Mouse (Mus musculus) C2C12 (cell line): ENCODE measurements around the gene Dda1.

Experiments
- CEBPB ChIP-seq: IDR thresholded peaks from one replicate; pipeline ENCODE4 v1.6.1; 2011; ENCODE audit warnings: low read depth, mild to moderate bottlenecking, control low read depth, moderate library complexity
- CTCF ChIP-seq: IDR thresholded peaks from one replicate; pipeline ENCODE4 v1.5.1; 2011; ENCODE audit not compliant: control insufficient read depth, insufficient read depth, insufficient read length
- USF1 ChIP-seq: IDR thresholded peaks from one replicate; pipeline ENCODE4 v1.6.1; 2011; ENCODE audit warnings: low read depth, mild to moderate bottlenecking, control low read depth, moderate library complexity

GRCm38 (mm10) chr8:71454668-71455067, 14.3 kb upstream of the Dda1 start:
- no peak for TF ChIP-seq CTCF
- TF ChIP-seq USF1 = no peak
- TF ChIP-seq CEBPB = no peak
